Comparison of ENCODE assay signal across 8 mouse cellular contexts in the genomic region with DNA sequence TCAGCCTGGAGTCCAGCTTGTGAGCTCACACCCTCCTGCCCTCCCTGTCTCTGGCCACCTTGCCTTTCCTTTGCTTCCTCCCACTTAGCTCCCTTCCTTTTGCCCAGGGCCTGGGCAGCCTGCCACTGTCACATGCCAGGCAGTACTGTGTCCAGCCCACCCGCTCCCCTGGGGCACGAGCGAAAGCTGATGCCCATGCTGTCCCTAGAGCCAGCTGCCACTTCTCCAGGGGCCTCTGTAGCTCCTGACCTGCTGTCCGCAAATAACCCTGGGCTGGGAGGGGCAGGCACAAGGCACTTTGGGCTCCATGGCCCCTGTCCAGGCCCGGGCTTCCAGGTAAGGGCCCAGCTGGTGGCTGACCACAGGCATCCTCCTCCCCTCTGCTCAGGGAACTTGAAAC. TPM values are rescaled to one million over a fixed set of nuclear protein-coding genes. Genes with fewer than 3 reads are reported as not detected.
DNase-seq lines count a peak whose midpoint lies in the region; ATAC-seq and TF ChIP-seq lines count a peak whose summit lies in the region.

No protein-coding gene starts in this region.

- no peak overlapping the region for H3K4me3 ChIP-seq in midbrain, embryonic 10.5 days
- no peak overlapping the region for H3K4me3 ChIP-seq in midbrain, embryonic 13.5 days (replicated peaks)
- H3K4me3 ChIP-seq in heart, embryonic 12.5 days = no peak overlapping the region
- H3K4me3 ChIP-seq in kidney, postnatal 0 days (replicated peaks; ENCODE audit: low read depth, low read length) = no peak overlapping the region

- H3K27ac ChIP-seq in midbrain, embryonic 10.5 days (replicated peaks) = 0 out of 2 replicates have a peak overlapping the region, but pooled peaks have one; percentile 6
- no peak overlapping the region for H3K27ac ChIP-seq in midbrain, embryonic 13.5 days
- no peak overlapping the region for H3K27ac ChIP-seq in heart, embryonic 12.5 days (ENCODE audit: poor library complexity, severe bottlenecking)
- H3K27ac ChIP-seq in kidney, postnatal 0 days = peak overlapping the region; percentile 36; the same call in 1 of the 2 replicates

- H3K4me1 ChIP-seq in midbrain, embryonic 10.5 days = peaks cover 3% of the 10 kb centered on the region; the same call in 1 of the 2 replicates
- peaks cover 24% of the 10 kb centered on the region for H3K4me1 ChIP-seq in midbrain, embryonic 13.5 days (replicated peaks)
- peaks cover 75% of the 10 kb centered on the region for H3K4me1 ChIP-seq in heart, embryonic 12.5 days (replicated peaks)
- peaks cover 17% of the 10 kb centered on the region for H3K4me1 ChIP-seq in kidney, postnatal 0 days (replicated peaks; ENCODE audit: insufficient read depth, low read length)

- peaks cover 46% of the 10 kb centered on the region for H3K36me3 ChIP-seq in midbrain, embryonic 10.5 days
- peaks cover 27% of the 10 kb centered on the region for H3K36me3 ChIP-seq in midbrain, embryonic 13.5 days
- peaks cover 13% of the 10 kb centered on the region; the same call in 1 of the 2 replicates for H3K36me3 ChIP-seq in heart, embryonic 12.5 days
- peaks cover 20% of the 10 kb centered on the region; the same call in 1 of the 2 replicates for H3K36me3 ChIP-seq in kidney, postnatal 0 days (ENCODE audit: insufficient read depth, low read length)

- TF ChIP-seq CTCF in kidney, postnatal 0 days (IDR thresholded peaks at IDR 0.05; ENCODE audit: low read depth) = no peak

- no peak overlapping the region; the same call in 1 of the 2 replicates for H3K9ac ChIP-seq in midbrain, embryonic 13.5 days (replicated peaks)
- peak overlapping the region; percentile 14; the same call in 1 of the 2 replicates for H3K9ac ChIP-seq in heart, embryonic 12.5 days
- H3K9ac ChIP-seq in kidney, postnatal 0 days (ENCODE audit: low read depth, low read length) = no peak overlapping the region

- H3K4me2 ChIP-seq in midbrain, embryonic 13.5 days (replicated peaks) = no peak overlapping the region
- H3K4me2 ChIP-seq in heart, embryonic 12.5 days = 0 out of 2 replicates have a peak overlapping the region, but pooled peaks have one; percentile 1
- no peak overlapping the region for H3K4me2 ChIP-seq in kidney, postnatal 0 days (ENCODE audit: low read length)

- DNase-seq in midbrain, embryonic 10.5 days (ENCODE audit: low spot score) = no peak
- peak; percentile 95 to 97 for DNase-seq in cerebellum, postnatal 10 days
- DNase-seq in kidney, postnatal 0 days (ENCODE audit: low spot score) = peak; percentile 40
- no peak for DNase-seq in thymus, postnatal 10 days (ENCODE audit: low spot score in 2 of 2)
- no peak for DNase-seq in urinary bladder, adult 18-20 months (ENCODE audit: low spot score in 2 of 2)

- ATAC-seq in midbrain, embryonic 13.5 days = no peak
- ATAC-seq in heart, embryonic 12.5 days (ENCODE audit: insufficient number of reproducible peaks, low FRiP score) = no peak
- ATAC-seq in kidney, postnatal 0 days (replicated peaks; ENCODE audit: low FRiP score, low read depth) = peak; percentile 25
- peak; percentile 1; the same call in 1 of the 2 replicates for ATAC-seq in megakaryocyte progenitor cell, adult 5-6 weeks (replicated peaks; ENCODE audit: poor library complexity)

- 91% methylated on average over 5 of the region's 5 CpGs for WGBS in midbrain, embryonic 10.5 days
- WGBS in midbrain, embryonic 13.5 days = 83% methylated on average over 5 of the region's 5 CpGs
- 56% methylated on average over 5 of the region's 5 CpGs for WGBS in heart, embryonic 12.5 days
- WGBS in kidney, postnatal 0 days = 54% methylated on average over 5 of the region's 5 CpGs

- no peaks in the 10 kb centered on the region for H3K9me3 ChIP-seq in midbrain, embryonic 10.5 days (replicated peaks)
- H3K9me3 ChIP-seq in midbrain, embryonic 13.5 days = no peaks in the 10 kb centered on the region
- H3K9me3 ChIP-seq in heart, embryonic 12.5 days (replicated peaks) = no peaks in the 10 kb centered on the region
- H3K9me3 ChIP-seq in kidney, postnatal 0 days (replicated peaks; ENCODE audit: low read length) = no peaks in the 10 kb centered on the region

- no peaks in the 10 kb centered on the region for H3K27me3 ChIP-seq in midbrain, embryonic 10.5 days (ENCODE audit: low read depth, poor library complexity, severe bottlenecking)
- H3K27me3 ChIP-seq in midbrain, embryonic 13.5 days = no peaks in the 10 kb centered on the region
- H3K27me3 ChIP-seq in heart, embryonic 12.5 days (replicated peaks) = no peaks in the 10 kb centered on the region
- H3K27me3 ChIP-seq in kidney, postnatal 0 days (ENCODE audit: insufficient read depth, low read length) = no peaks in the 10 kb centered on the region

RNA-seq across cellular contexts. Expression of a gene that starts 16.2 kb away (rescaled TPM):
- polyA plus RNA-seq in midbrain, embryonic 10.5 days (2016; fragmentation: Nextera tagmentation; extraction: Ambion mirVana) = 85.9 and 89.4 TPM in 2 replicates
- 64.3 and 67.4 TPM in 2 replicates for polyA plus RNA-seq in midbrain, embryonic 13.5 days (2015; fragmentation: Nextera tagmentation; extraction: Ambion mirVana)
- polyA plus RNA-seq in heart, embryonic 12.5 days (2016; fragmentation: Nextera tagmentation; extraction: Ambion mirVana) = 85.0 and 89.4 TPM in 2 replicates
- 74.3 and 75.3 TPM in 2 replicates for polyA plus RNA-seq in kidney, postnatal 0 days (2015; fragmentation: Nextera tagmentation; extraction: Ambion mirVana)
- 33.8 and 40.3 TPM in 2 replicates for total RNA-seq in megakaryocyte progenitor cell, adult 5-6 weeks (2015)
- total RNA-seq in megakaryocyte progenitor cell, adult 5-6 weeks (2017) = 46.9 and 50.2 TPM in 2 replicates

RNA-seq across cellular contexts. Expression of a gene that starts 46.1 kb away (rescaled TPM):
- 2.6 and 5.5 TPM in 2 replicates for polyA plus RNA-seq in midbrain, embryonic 10.5 days (2016; fragmentation: Nextera tagmentation; extraction: Ambion mirVana)
- 37.0 and 40.5 TPM in 2 replicates for polyA plus RNA-seq in midbrain, embryonic 13.5 days (2015; fragmentation: Nextera tagmentation; extraction: Ambion mirVana)
- polyA plus RNA-seq in heart, embryonic 12.5 days (2016; fragmentation: Nextera tagmentation; extraction: Ambion mirVana) = 0.09 TPM in 1 of 2 replicates, not detected in the other
- not detected in 2 replicates for polyA plus RNA-seq in kidney, postnatal 0 days (2015; fragmentation: Nextera tagmentation; extraction: Ambion mirVana)
- not detected in 2 replicates for total RNA-seq in megakaryocyte progenitor cell, adult 5-6 weeks (2015)
- total RNA-seq in megakaryocyte progenitor cell, adult 5-6 weeks (2017) = not detected in 2 replicates

RNA-seq across cellular contexts. Expression of a gene that starts 54.5 kb away (rescaled TPM):
- polyA plus RNA-seq in midbrain, embryonic 10.5 days (2016; fragmentation: Nextera tagmentation; extraction: Ambion mirVana) = 37.3 and 39.3 TPM in 2 replicates
- polyA plus RNA-seq in midbrain, embryonic 13.5 days (2015; fragmentation: Nextera tagmentation; extraction: Ambion mirVana) = 34.6 and 36.6 TPM in 2 replicates
- polyA plus RNA-seq in heart, embryonic 12.5 days (2016; fragmentation: Nextera tagmentation; extraction: Ambion mirVana) = 36.4 and 37.4 TPM in 2 replicates
- polyA plus RNA-seq in kidney, postnatal 0 days (2015; fragmentation: Nextera tagmentation; extraction: Ambion mirVana) = 20.1 and 20.9 TPM in 2 replicates
- 13.4 and 14.1 TPM in 2 replicates for total RNA-seq in megakaryocyte progenitor cell, adult 5-6 weeks (2015)
- 12.4 and 15.6 TPM in 2 replicates for total RNA-seq in megakaryocyte progenitor cell, adult 5-6 weeks (2017)

RNA-seq across cellular contexts. Expression of a gene that starts 54.6 kb away (rescaled TPM):
- polyA plus RNA-seq in midbrain, embryonic 10.5 days (2016; fragmentation: Nextera tagmentation; extraction: Ambion mirVana) = 52.0 and 61.2 TPM in 2 replicates
- 107 and 110 TPM in 2 replicates for polyA plus RNA-seq in midbrain, embryonic 13.5 days (2015; fragmentation: Nextera tagmentation; extraction: Ambion mirVana)
- 59.5 and 63.4 TPM in 2 replicates for polyA plus RNA-seq in heart, embryonic 12.5 days (2016; fragmentation: Nextera tagmentation; extraction: Ambion mirVana)
- 109 and 118 TPM in 2 replicates for polyA plus RNA-seq in kidney, postnatal 0 days (2015; fragmentation: Nextera tagmentation; extraction: Ambion mirVana)
- 9.3 and 9.4 TPM in 2 replicates for total RNA-seq in megakaryocyte progenitor cell, adult 5-6 weeks (2015)
- 5.3 and 7.5 TPM in 2 replicates for total RNA-seq in megakaryocyte progenitor cell, adult 5-6 weeks (2017)

Comparison
In these comparisons a context has a peak if more than half of its experiments do, and no peak if none do; other contexts are left out.
1. H3K27ac ChIP-seq: peak in midbrain, embryonic 10.5 days (single experiment) and kidney, postnatal 0 days (single experiment); none in midbrain, embryonic 13.5 days (single experiment) and heart, embryonic 12.5 days (single experiment).
2. DNase-seq: peak in cerebellum, postnatal 10 days (2 of 2) and kidney, postnatal 0 days (single experiment); none in midbrain, embryonic 10.5 days (single experiment), thymus, postnatal 10 days (0 of 2) and urinary bladder, adult 18-20 months (0 of 2).
3. ATAC-seq: peak in kidney, postnatal 0 days (single experiment) and megakaryocyte progenitor cell, adult 5-6 weeks (single experiment); none in midbrain, embryonic 13.5 days (single experiment) and heart, embryonic 12.5 days (single experiment).